Mouse (Mus musculus) spleen, adult 10 weeks (tissue): ENCODE results near the gene Ero1l. TPM values are rescaled to one million over a fixed set of nuclear protein-coding genes. Genes with fewer than 3 reads are reported as not detected.

Experiments used
- polyA plus RNA-seq: library from polyadenylated mRNA; stranded (reverse); fragments of 350-450 nt; fragmentation: Illumina TruSeq; extraction: RNeasy Lipid Tissue Mini Kit (QIAGEN cat#74804); gene quantifications from one replicate; pipeline ENCODE4 v1.2.3, GENCODE M21; 2015; ENCODE audit warnings: low replicate concordance; ENCODE audit not compliant: insufficient read depth

The Ero1l gene
- 33.4 TPM for polyA plus RNA-seq

DNA sequence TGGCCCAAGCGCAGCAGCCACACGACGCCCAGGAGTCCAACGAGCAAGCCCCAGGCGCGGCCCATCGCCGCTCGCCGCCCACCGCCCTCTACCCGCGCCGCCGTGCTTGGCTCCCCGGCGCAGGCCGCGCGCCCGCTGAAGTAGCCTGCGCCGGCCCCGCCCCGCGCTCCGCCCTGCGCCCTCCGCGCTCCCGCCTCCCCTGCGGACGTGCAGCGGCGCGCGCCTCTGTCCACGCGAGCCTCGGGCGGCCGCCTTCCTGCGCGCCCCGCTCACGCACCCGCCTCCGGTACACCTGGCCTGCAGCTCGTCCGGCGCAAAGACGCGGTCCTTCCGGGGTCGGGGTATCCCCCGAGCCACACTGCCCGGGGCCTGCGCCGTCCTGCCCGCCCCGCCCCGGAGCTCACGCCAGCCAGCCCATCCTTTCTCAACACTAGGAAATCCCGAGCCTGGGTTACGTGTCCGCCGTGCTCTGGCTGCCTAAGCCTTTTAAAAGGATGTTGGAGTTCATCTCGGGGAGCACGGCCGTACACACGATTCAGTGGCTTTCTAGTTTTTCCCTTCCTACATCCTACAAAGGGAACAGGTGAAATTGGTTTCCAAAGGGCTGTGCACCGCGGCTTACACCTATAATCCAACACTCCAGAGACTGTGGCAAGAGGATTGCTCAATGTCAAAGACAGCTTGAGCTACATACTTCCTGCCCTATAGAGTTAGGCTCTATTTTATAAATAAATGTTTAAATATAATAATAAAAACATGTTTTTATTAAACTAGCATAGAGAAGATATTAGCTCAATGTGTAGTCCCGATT, at the start of gene Ero1l:
TSS of gene Ero1l (minus strand) at position 346 of the 811 bp plus-strand sequence.

DNA sequence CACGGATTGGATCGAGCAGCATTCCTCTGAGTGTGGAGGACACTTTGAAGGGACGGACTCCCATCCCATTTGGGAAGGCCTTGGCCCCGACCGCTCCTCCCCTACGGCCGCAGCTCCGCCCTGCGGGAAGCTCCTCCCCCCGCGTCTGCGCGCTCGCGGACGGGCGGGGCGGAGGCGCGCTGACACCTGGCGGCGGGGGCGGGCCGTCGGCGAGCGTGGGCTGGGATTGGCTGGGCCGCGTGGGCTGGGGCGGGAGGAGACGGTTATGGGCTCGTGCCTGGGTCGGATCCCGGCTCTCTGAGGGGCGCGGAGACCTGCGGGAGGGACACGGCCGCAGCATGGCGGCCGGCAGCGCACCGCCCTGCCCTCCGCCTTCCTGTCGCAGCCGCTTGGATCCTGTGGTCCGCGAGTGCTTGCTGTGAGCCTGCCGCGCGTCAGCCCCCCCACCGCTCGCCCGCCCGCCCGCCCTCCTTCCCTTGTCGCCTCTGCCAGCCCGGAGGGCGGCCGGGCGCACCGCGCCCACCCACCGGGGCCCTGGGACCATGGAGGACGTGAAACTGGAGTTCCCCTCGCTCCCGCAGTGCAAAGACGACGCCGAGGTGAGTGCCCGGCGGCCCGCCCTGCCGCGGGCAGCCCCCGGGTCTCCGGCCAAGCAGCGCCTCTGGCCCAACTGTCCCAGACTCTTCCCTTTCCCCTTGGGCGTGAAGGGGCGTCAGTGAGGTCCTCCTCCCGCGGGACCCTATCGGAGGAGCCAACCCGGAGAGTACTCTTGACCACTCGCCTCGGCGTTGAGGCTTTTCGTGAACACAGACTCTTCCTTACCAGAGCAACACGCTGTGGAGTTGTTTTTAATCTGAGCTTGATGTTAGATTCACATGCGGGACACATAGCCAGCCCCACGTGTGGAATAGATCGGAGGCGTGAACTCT, 32.6 kb upstream of the Ero1l start, which contains the start of gene Styx:
TSS of gene Styx (plus strand) at position 163 of the 929 bp plus-strand sequence.

DNA sequence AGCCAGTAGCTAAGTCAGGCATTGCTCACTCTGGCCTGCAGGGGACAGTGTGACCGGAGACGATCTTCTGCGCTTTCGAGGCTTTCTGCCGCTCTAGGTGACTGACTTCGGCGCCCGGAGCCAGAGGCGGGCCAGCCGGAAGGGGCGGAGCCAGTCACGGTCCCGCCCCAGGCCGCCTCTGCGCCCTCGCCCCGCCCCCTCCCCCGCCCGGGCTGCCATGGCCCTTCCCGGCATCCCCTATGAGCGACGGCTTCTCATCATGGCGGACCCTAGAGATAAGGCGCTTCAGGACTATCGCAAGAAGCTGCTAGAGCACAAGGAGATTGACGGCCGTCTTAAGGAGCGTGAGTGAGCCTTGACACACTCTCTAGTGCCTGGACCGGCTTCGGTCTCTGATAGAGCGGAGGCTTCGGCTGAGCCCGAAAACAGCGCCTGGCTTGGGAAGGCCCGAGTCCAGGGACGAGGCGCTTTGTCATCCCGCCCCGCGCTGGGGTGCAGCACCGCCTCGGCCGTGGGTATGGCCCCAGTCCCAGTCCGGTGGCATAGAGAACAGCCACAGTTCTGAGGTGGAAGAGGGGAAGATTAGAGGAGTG, 11.1 kb upstream of the Ero1l start, which contains the start of gene Psmc6:
TSS of gene Psmc6 (plus strand) at position 200 of the 593 bp plus-strand sequence.

Other genes starting within 250 kb of the Ero1l start
- 6.1 TPM for gene Gpr137c, start 99.1 kb downstream of the Ero1l start, polyA plus RNA-seq
- 75.2 TPM for gene Txndc16, start 98.4 kb downstream of the Ero1l start, polyA plus RNA-seq
- 154 TPM for gene Psmc6, start 11.0 kb upstream of the Ero1l start, polyA plus RNA-seq
- 47.3 TPM for gene Styx, start 32.3 kb upstream of the Ero1l start, polyA plus RNA-seq
- gene Gnpnat1, start 86.1 kb upstream of the Ero1l start, polyA plus RNA-seq = 33.2 TPM
- gene Fermt2, start 211.3 kb upstream of the Ero1l start, polyA plus RNA-seq = 44.9 TPM